Mouse (Mus musculus): ENCODE measurements around the gene Tgds. TPM values are rescaled to one million over a fixed set of nuclear protein-coding genes. Genes with fewer than 3 reads are reported as not detected.

Tgds gene
- 5.9 TPM for polyA plus RNA-seq (2014; fragmentation: Illumina TruSeq; extraction: RNeasy Lipid Tissue Mini Kit (QIAGEN cat#74804); ENCODE audit: low read depth, low replicate concordance)

DNA sequence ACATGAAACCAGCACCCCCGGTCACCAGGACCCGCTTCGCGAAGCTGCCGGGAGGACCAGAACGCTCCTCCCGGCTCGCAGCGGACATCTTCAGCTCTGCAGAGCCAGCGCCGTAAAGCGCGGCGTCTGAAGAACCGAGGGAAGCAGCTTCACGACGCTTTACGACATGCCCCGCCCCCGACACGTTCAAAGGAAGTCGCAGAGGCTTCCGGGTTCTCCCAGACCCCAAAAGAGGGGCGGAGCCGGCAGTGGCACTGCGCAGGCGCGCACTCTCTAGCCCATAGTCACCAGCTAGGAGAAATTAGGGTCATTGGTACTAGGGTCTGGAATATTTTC lies at the start of gene Tgds:
Tgds (minus strand) TSS at position 114 of the 336 bp plus-strand sequence.

DNA sequence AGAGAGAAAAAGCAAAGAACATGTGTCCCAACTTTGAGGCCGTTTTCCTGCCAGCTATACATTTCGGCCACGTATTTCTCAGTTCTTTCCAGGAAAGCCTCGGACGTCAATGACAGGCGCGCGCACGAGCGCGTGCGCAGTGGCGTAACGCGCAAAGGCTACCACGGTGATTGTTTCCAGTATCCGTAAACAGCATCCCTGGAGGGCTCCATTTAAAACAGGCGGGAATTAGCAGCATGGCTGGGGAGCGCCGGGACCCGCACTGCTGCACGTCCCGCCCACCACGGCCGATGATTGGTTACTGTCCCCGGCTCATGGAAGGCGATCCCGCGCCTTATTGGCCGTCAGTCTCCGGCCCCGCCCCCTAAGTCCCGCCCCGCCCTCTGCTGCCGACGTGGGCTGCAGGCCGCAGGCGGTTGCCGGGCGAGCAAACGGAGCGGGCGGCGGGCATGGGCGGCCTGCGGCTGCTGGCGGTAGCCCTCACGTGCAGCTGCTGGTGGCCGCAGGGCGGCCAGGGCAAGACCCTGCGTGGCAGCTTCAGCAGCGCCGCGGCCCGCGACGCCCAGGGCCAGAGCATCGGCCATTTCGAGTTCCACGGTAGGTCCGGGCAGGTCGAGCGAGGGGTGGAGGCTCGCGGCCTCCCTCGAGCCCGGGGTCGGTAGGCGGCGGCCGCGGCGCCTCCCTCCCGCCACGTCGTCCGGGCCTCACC lies 4.3 kb upstream of the Tgds start, which contains the start of gene Gpr180:
Gpr180 (plus strand) TSS at position 415 of the 709 bp plus-strand sequence.

Other genes starting within 250 kb of the Tgds start
- gene Dct, start 80.5 kb downstream of the Tgds start, polyA plus RNA-seq (2014; fragmentation: Illumina TruSeq; extraction: RNeasy Lipid Tissue Mini Kit (QIAGEN cat#74804); ENCODE audit: low read depth, low replicate concordance): 2.3 TPM
- 5.2 TPM for gene Gpr180, start 4.4 kb upstream of the Tgds start, polyA plus RNA-seq (2014; fragmentation: Illumina TruSeq; extraction: RNeasy Lipid Tissue Mini Kit (QIAGEN cat#74804); ENCODE audit: low read depth, low replicate concordance)
- not detected for gene Sox21, start 104.3 kb upstream of the Tgds start, polyA plus RNA-seq (2014; fragmentation: Illumina TruSeq; extraction: RNeasy Lipid Tissue Mini Kit (QIAGEN cat#74804); ENCODE audit: low read depth, low replicate concordance)
- not detected for gene Gm9376, start 134.2 kb upstream of the Tgds start, polyA plus RNA-seq (2014; fragmentation: Illumina TruSeq; extraction: RNeasy Lipid Tissue Mini Kit (QIAGEN cat#74804); ENCODE audit: low read depth, low replicate concordance)